Mouse (Mus musculus): ENCODE results near the gene Slc30a3.
A peak's percentile ranks its signal among the peaks of the same experiment; 100 is the strongest.

GRCm38 (mm10) chr5:31082355-31082754 is 25.7 kb downstream of the Slc30a3 start:
- TF ChIP-seq CTCF (IDR thresholded peaks at IDR 0.05; ENCODE audit: low read depth) = peak; percentile 75
- TF ChIP-seq EP300 (optimal IDR thresholded peaks at IDR 0.05) = no peak

Data from stomach, postnatal 0 days (tissue).